Mouse (Mus musculus): ENCODE measurements around the gene Syngap1. TPM values are rescaled to one million over a fixed set of nuclear protein-coding genes. Genes with fewer than 3 reads are reported as not detected.

Gene Syngap1
- total RNA-seq, 2 experiments from 2014 or later, result 8.2 to 11.8 TPM

Small RNA genes within 50 kb of the gene (microRNA-seq; reads per million reads assigned to microRNA genes)
- gene Gm27775 (0 reads per million in 2 experiments), gene Mir3083 (0 to 1.3 reads per million in 2 experiments), gene Mir6968 (0 to 1.3 reads per million in 2 experiments)

Other genes with a start within 250 kb of the Syngap1 start
- gene Crebrf, start 225.6 kb upstream of the Syngap1 start, total RNA-seq (2021), result 10 to 100 TPM; 17.7 to 18.9 TPM
- 10 to 100 TPM; 22.8 to 26.3 TPM for gene Bnip1, start 160.2 kb upstream of the Syngap1 start, total RNA-seq (2021)
- gene Nkx2-5, start 96.2 kb upstream of the Syngap1 start, total RNA-seq (2021), result not detected
- gene Kifc5b, start 24.2 kb upstream of the Syngap1 start, total RNA-seq (2021), result 1 to 10 TPM; 2.5 to 4.1 TPM
- gene Phf1, start 8.2 kb upstream of the Syngap1 start, total RNA-seq (2021), result 1 to 10 TPM; 5.1 to 8.1 TPM
- 10 to 100 TPM; 87.9 to 91.1 TPM for gene Cuta, start 1.7 kb upstream of the Syngap1 start, total RNA-seq (2021)
- gene Zbtb9, start 31.9 kb downstream of the Syngap1 start, total RNA-seq (2021), result 1 to 10 TPM; 2.7 to 3.9 TPM
- 10 to 100 TPM; 26.5 to 30.5 TPM for gene Bak1, start 87.8 kb downstream of the Syngap1 start, total RNA-seq (2021)
- 1 to 10 TPM; 6.3 to 7.2 TPM for gene Itpr3, start 116.1 kb downstream of the Syngap1 start, total RNA-seq (2021)
- gene Uqcc2, start 192.7 kb downstream of the Syngap1 start, total RNA-seq (2021), result 100 to 1,000 TPM; 300 to 343 TPM
- gene Ip6k3, start 226.5 kb downstream of the Syngap1 start, total RNA-seq (2021), result 10 to 100 TPM; 63.5 to 81.2 TPM